Mouse (Mus musculus): ENCODE results near the gene Celf2.

Gene Celf2

GRCm38 (mm10) chr2:7082376-7083025, 426.9 kb downstream of the Celf2 start:
- DNase-seq (ENCODE audit: low spot score), result no peak

GRCm38 (mm10) chr2:7080794-7081783, 428.3 kb downstream of the Celf2 start:
- peak; percentile 60 for DNase-seq (ENCODE audit: low spot score)

GRCm38 (mm10) chr2:7080086-7080485, 429.3 kb downstream of the Celf2 start:
- DNase-seq (ENCODE audit: low spot score), result no peak

- DNase-seq (ENCODE audit: low spot score), result no peak
Observed at GRCm38 (mm10) chr2:7079390-7079789, 430.0 kb downstream of the Celf2 start.

GRCm38 (mm10) chr2:7073730-7074129, 435.6 kb downstream of the Celf2 start:
- no peak for DNase-seq (ENCODE audit: low spot score)

- DNase-seq (ENCODE audit: low spot score), result no peak
Observed at GRCm38 (mm10) chr2:7072344-7073265, 436.8 kb downstream of the Celf2 start.

- DNase-seq (ENCODE audit: low spot score), result no peak
Observed at GRCm38 (mm10) chr2:7069458-7069857, 439.9 kb downstream of the Celf2 start.

GRCm38 (mm10) chr2:7068281-7068680, 441.1 kb downstream of the Celf2 start:
- no peak for DNase-seq (ENCODE audit: low spot score)

GRCm38 (mm10) chr2:7063574-7064192, 445.7 kb downstream of the Celf2 start:
- DNase-seq (ENCODE audit: low spot score), result no peak

- DNase-seq (ENCODE audit: low spot score), result no peak
Observed at GRCm38 (mm10) chr2:7060490-7061105, 448.8 kb downstream of the Celf2 start.

GRCm38 (mm10) chr2:7056401-7056800, 453.0 kb downstream of the Celf2 start:
- no peak for DNase-seq (ENCODE audit: low spot score)

GRCm38 (mm10) chr2:7055958-7056357, 453.4 kb downstream of the Celf2 start:
- DNase-seq (ENCODE audit: low spot score), result no peak

- DNase-seq (ENCODE audit: low spot score), result no peak
Observed at GRCm38 (mm10) chr2:7051090-7051489, 458.3 kb downstream of the Celf2 start.

- no peak for DNase-seq (ENCODE audit: low spot score)
Observed at GRCm38 (mm10) chr2:7046155-7046554, 463.2 kb downstream of the Celf2 start.

- no peak for DNase-seq (ENCODE audit: low spot score)
Observed at GRCm38 (mm10) chr2:7045531-7045930, 463.8 kb downstream of the Celf2 start.

GRCm38 (mm10) chr2:7043770-7044459, 465.4 kb downstream of the Celf2 start:
- no peak for DNase-seq (ENCODE audit: low spot score)

- DNase-seq (ENCODE audit: low spot score), result no peak
Observed at GRCm38 (mm10) chr2:7040940-7041339, 468.4 kb downstream of the Celf2 start.

- DNase-seq (ENCODE audit: low spot score), result no peak
Observed at GRCm38 (mm10) chr2:7038991-7039390, 470.4 kb downstream of the Celf2 start.

GRCm38 (mm10) chr2:7031389-7031788, 478.0 kb downstream of the Celf2 start:
- no peak for DNase-seq (ENCODE audit: low spot score)

- no peak for DNase-seq (ENCODE audit: low spot score)
Observed at GRCm38 (mm10) chr2:7026737-7027136, 482.6 kb downstream of the Celf2 start.

GRCm38 (mm10) chr2:7025594-7025993, 483.8 kb downstream of the Celf2 start:
- no peak for DNase-seq (ENCODE audit: low spot score)

Measured in testis, postnatal 10 days (tissue).